Mouse (Mus musculus) heart, adult 11 months (tissue): ENCODE results near the gene Rinl.

Experiments used
- DNase-seq: peaks from one replicate; pipeline ENCODE4 v3.0.0; 2022

Rinl gene

GRCm38 (mm10) chr7:28825686-28826401 is 37.1 kb downstream of the Rinl start:
- peak; percentile 96 for DNase-seq

GRCm38 (mm10) chr7:28826402-28826772 is 37.6 kb downstream of the Rinl start:
- peak; percentile 88 for DNase-seq

GRCm38 (mm10) chr7:28827338-28827737 is 38.6 kb downstream of the Rinl start:
- peak; percentile 89 for DNase-seq

- peak; percentile 97 for DNase-seq
Observed at GRCm38 (mm10) chr7:28829821-28830220, 41.1 kb downstream of the Rinl start.

- DNase-seq = peak; percentile 96
Observed at GRCm38 (mm10) chr7:28830981-28831380, 42.2 kb downstream of the Rinl start.

GRCm38 (mm10) chr7:28831411-28832125 is 42.8 kb downstream of the Rinl start:
- DNase-seq = peak; percentile 93

GRCm38 (mm10) chr7:28832137-28832536 is 43.4 kb downstream of the Rinl start:
- no peak for DNase-seq

GRCm38 (mm10) chr7:28833723-28834347 is 45.1 kb downstream of the Rinl start, which contains the start of gene Lgals4:
TSS of gene Lgals4 (plus strand) at chr7:28833854.
- DNase-seq = peak; percentile 88

GRCm38 (mm10) chr7:28836936-28837335 is 48.2 kb downstream of the Rinl start:
- no peak for DNase-seq

GRCm38 (mm10) chr7:28838331-28838730 is 49.6 kb downstream of the Rinl start:
- no peak for DNase-seq

GRCm38 (mm10) chr7:28847273-28847672 is 58.5 kb downstream of the Rinl start:
- DNase-seq = no peak
